Mouse (Mus musculus) left cerebral cortex, adult 9 months (tissue): ENCODE measurements around the gene Pom121l2.

Source experiments
- DNase-seq, 2 experiments: peaks; one replicate each; pipeline ENCODE4 v3.0.0; 2022; ENCODE audit warnings: low spot score in 2 of 2

Pom121l2 gene

DNA sequence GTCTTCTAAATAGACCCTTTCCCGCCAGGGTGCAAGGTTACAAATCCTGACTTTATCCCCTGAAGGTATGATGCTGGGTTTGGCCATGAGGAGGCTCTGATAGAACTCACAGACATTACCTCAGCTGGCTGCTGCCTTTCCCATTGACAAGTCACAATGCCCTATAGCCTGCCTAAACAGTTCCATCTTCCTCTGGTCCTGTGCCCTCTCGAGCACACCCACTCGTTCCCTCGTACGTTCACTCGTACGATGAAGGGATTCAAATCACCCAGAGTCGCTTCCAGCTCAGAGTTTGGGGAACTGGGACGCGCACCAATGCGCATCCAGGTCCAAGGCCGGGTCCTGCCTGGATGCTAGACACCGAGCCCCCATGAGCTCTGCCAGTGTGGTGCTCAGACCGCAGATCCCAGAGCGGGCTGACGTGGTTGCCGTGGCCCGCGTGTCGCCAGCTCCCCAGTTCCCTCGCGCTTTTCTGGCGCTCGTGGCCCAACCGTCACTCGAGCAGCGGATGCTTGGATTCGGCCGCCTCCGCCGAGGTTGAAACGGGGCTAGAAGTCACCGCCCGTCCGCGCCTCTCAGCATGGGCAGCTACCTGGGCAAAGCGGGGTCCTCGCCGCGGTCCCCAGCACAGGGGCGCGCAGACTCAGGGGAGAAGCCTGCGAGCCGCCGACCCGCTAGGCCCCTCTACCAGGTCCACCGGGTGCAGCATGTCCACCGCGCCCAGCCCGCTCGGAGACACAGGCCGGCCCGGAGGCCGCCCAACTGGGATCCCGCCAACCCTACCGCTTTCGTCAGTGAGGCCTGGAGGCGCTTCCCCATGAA, at the start of gene Pom121l2:
Gene Pom121l2, plus strand, starts transcription at position 214 of the 822 bp plus-strand sequence.
- DNase-seq, result no peak

DNA sequence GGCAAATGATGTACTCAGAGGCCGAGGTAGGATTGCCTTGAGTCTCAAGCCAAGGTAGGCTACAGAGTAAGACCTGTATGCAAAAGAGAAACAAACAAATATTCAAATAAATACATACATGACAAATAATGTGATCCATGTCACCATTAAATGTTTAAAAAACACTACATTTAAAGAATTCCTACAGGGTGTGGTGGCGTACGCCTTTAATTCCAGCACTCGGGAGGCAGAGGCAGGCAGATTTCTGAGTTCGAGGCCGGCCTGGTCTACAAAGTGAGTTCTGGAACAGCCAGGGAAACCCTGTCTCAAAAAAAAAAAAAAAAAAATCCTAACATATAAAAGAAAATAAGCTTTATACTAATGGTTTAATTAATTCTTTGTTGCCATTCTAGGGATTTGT, 49.3 kb upstream of the Pom121l2 start:
- no peak for DNase-seq

DNA sequence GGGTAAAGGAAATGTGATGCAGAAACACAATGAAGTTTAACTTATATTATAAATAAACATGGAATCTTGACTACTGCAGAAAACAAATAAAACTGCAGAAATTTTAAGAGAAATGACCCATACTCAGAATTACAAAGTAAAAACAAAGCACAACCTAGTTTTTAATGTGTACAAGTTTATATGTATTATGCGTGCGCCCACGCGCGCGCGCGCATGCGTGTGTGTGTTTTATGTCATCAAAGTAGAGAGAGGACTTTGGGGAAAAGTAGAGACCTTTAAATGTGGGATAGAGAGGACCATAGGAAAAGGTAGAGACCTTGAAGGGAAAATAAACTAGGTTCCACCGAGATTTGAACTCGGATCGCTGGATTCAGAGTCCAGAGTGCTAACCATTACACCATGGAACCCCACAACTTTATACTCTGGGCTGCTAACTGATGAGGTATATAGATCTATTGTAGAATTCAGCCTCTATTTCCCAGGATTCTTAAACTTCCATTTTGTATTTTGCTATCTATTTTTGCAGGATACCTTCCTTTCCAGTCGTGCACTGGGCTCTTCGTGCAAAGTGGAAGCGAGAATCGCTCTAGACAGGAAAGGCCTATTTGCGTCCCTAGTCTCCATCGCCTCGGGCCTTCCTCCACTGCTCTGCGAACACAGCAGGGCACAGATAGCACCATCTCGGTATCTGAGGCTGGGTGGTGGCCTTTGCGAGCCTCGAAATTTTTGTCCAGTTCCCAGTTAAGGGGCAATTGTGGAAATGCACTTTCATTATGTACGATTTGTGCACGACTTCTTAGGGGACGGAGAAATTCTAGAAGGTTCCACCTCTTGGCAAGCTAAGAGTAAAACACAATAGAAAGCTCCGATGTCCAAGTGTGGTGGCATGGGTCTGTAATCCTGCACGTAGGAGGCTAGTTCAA, 47.1 kb upstream of the Pom121l2 start:
- DNase-seq, result peak in 1 of 2 experiments; percentile 37

DNA sequence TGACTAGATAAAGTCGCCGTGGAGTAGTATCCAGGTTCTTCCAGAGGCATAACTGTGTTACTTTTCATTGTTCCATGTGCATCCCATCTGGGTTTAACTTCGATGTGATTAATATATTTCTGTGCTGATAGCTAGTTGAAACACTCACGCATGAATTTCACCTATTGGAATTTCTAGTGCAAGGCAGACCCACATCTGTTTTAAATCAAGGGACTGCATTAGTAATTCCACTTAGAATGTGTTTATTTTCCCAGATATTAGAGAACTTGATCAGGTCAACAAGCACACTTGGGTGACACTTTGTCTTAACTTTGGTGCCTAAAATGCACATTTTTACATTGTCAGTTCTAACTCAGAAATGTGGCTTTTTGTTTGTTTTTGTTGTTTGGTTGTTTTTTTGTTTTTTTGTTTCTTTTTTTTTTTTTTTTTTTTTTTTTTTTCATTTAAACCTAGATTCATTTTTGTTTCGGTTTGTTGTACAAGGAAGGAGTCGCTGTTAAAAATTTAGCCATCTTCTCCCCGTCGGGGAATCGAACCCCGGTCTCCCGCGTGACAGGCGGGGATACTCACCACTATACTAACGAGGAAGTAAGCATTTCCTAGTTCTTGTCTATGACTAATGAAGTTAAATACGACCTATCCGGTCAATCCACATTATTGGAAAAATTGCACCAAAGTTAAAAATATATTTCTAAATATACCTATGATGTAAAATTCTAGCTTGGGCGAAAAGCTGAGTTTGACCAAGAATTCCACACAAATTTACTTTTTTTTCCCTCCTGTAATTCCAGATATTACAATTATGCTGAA, 45.8 kb upstream of the Pom121l2 start:
- peak in 1 of 2 experiments; percentile 44 for DNase-seq

DNA sequence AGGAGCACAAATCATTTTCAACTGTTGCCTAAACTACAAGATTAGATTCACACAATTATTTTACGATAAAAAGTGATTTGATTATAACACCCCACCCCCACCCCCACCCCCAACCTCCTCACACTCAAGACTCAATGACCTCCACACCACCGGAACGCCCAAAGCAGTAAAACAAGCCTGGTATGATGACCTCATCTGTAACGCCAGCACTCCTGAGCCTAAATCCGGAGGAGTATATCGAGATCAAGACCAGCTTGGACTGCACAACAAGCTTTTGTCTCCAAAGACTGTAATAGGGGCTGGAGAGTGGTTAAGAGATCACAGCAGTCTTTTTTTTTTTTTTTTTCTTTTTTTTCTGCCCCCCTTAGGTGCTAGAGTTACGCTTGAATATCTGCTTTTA, 45.2 kb upstream of the Pom121l2 start:
- DNase-seq, result no peak

DNA sequence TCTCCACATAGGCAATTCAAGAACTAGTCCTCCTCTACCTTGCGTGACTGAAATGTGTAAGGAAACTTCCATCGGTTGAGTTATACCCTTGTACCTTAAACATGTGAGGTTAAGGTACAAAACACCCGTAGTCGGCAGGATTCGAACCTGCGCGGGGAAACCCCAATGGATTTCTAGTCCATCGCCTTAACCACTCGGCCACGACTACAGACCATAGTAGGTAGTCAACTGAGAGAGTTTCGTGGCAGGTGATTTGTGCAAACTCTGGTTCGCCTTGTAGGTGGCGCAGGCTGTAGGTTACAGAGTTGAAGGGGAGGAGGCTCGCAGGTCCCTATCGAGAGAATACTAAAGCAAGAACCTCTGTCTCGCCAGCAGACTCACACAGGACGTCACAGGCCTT, 44.0 kb upstream of the Pom121l2 start:
- peak in 1 of 2 experiments; percentile 32 for DNase-seq

DNA sequence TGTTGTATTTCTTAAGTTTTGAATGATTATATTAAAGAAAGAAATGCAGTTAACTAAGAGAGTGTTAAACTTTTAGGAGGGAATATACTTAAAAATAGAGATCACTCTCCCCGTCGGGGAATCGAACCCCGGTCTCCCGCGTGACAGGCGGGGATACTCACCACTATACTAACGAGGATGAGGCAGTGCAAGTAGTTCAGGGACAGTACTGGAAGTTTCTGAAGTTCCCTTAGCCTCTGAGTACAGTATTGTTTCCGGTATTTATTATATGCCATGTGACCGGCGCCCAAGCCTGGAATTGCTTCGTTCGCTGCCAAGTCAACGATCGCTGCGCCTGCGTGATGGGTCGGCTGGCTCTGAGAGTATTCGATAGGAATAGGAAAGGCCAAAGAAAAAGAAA, 40.8 kb upstream of the Pom121l2 start:
- peak; percentile 73 to 94 for DNase-seq

DNA sequence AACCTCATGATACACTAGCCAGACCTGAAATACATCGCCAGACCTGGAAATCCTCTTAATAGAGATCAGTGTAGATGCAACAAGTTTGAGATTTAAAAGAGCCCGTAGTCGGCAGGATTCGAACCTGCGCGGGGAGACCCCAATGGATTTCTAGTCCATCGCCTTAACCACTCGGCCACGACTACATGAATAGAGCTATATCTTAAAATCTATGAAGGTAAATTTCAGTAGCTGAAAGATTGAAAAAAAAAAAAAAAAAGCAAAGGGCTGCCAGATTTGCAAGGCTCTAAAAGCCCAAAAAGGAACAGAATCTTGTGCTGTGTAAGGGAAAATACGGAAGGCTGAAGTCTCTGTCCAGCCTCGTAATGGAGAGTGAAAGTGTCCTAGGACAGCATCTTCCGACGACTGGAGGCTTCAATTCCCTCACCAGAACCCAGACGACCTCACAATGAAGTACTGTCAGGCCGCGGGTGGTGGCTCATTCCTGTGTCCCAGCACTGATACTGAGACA, 40.1 kb upstream of the Pom121l2 start:
- DNase-seq, result peak; percentile 44 to 92

DNA sequence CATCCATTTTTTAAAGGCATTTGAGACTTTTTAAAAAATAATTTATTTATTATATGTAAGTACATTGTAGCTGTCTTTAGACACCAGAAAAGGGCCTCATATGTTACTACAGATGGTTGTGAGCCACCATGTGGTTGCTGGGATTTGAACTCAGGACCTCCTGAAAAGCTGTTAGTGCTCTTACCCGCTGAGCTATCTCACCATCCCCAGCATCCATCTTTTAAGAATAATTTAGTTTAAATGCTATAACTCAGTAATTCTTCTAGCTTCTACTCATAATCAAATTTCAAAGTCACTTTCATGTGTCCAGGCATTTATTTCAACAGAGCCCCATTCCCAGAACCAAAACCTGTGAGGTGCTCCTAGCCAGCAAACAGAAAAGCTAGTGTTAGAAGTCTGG, 37.4 kb upstream of the Pom121l2 start:
- DNase-seq, result no peak

DNA sequence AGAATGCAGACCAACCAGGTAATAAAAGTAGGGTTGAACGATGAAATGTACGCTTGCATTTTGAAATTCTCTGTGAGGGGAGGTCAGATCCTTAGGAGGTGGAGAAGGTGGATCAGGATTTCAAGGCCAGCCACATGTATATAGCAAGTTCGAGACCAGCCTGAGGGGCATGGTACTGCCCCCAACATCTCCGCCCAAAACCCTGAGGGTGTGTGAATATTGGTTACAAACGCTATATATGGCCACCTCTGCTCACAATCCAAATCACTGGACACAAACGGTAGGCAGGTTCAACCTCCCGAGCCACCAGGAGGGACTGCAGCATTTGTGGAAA, 36.4 kb upstream of the Pom121l2 start:
- DNase-seq, result no peak

DNA sequence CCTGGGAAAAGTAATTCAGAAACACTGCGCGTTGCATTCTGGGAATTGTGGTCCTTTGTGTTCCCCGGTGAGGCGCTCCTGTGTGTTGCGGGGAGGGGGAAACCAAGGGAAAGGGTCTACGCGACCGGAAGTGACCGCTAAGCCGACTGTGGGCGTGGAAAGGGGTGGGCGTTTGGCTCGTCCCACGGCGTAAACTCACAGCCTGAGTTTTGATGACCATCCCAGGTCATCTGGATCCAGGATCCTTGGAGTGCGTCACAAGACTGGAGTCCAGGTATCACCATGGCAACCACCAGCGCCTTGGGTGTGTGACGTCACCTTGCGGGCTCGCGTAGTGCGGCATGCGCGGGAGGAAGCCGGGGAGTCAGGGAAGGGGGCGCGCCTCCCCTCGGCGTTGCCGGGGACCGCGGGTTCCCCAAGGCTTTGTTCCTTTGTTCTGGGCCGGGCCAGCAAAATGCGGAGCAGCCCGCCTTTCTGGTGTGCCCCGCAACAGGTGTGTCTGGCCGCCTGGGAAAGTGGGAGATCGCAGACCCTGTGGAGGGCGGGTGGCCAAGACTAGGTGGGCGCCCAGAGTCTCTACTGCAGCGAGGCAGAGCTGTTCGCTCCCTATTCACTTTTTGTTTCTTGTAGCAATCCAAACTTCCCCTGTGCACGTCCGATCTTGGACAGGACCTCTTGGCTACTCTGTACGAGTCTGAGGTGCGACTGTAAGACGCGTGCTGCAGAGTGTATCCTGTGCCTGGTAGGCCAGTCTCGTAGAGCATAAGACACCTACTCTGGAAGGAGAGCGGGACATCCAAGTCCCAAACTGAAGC, 35.9 kb upstream of the Pom121l2 start, which contains the start of gene Zfp184:
Gene Zfp184, plus strand, starts transcription at position 169 of the 815 bp plus-strand sequence.
- DNase-seq, result peak; percentile 84 to 94

DNA sequence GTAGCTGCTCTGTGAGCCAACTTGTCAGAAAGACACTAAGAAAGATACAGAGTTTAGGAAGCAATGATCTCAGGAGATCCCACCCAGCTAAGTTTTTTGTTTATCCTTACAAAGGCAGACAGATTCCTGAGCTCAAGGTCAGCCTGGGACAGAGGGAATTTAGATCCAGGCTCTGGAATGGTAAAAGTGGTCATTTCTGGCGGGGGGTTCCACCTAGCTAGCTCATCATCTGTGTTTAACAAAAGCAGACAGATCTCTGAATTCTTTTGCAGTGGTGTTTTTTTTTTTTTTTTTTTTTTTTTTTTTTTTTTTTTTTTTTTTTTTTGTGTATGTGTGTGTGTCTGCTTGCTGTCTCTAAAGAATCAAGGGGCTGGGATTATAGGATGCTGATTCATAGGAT, 11.7 kb upstream of the Pom121l2 start:
- no peak for DNase-seq

DNA sequence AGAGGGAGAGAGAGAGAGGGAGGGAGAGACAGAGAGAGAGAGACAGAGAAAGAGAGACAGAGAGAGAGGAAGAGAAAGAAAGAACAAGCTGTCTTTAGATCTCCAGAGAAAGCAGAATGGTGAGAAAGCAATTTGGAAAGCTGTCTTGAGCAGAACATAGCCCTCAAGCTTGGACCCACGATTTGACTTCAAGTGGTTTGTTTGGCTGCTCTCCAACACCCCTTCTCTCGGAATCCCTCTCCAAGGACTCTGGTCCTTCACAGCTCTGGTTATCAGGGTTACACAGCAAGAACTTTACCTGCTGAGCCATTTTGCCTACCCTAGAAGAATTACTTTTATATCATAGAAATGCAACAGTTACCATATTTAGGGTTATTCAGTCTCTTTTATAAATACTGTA, 11.2 kb upstream of the Pom121l2 start:
- no peak for DNase-seq

DNA sequence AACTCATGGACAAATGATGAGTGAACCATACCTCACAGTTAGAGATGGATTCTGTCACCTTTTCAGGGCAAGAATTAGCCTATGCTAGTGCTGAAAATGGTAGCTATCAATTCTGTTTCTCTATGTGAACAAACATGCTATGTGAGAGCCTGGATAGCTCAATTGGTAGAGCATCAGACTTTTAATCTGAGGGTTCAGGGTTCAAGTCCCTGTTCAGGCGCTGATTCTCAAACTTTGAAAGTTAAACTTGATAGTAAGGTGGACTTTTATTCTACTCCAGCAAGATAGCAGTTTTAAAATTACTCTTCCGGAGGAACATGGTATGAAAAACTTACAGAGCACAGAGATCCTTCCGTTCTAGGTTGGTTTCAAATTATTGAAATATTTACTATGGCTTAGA, 9.4 kb upstream of the Pom121l2 start:
- no peak for DNase-seq

DNA sequence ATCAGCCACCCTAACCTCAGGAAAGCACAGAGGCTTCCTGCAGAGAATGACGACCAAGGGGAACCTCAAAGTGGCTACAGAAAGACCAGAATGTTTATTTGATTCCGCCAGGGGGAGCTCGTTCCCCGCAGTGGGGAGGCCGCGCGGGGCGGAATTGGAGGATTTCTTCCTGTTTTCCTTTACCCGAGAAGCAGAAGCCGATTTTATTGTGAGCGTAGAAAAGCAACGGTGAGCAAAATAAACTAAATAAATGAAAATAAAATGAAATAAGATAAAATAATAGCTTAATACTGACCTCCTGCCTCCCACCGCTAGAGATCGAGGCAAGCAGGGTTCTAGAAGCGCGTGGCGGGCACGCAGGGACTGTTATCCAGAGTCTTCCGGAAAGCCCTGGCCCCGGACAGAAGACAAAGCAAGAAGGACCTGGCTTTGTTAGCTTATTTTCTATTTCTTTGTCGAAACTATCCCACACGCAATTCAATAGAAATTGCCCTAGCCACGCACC, 6.7 kb upstream of the Pom121l2 start:
- peak; percentile 57 to 90 for DNase-seq

DNA sequence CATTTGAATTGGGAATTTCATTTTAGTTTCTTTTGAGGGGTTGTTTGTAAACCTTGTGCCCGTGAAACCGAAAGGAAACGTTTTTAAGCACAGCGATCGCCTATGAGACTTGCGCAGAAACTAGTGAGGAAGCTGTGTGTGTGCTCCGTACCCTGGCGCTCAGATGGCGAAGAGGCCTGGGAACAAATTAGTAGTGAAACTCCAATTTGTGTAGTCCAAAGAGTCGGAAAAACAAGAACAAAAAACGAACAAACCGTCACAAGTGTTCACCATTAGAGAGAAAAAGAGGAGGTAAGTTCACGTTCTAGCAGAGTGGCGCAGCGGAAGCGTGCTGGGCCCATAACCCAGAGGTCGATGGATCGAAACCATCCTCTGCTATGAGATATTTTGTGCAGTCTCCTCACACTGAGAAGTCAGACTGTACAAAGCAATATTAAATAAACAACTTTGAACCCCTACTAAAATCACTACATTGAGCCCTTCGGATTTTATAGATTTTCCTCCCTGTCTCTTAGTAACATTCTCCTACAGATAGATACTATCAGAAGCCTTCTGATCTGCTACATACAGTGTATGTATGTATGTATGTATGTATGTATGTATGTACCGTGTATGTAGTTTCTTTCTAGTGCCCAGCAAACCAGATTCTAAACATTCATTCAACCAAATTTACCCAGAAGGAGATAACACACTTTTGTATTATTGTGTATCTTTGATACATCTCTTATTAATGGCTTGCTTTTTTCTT, 6.1 kb upstream of the Pom121l2 start:
- DNase-seq, result peak; percentile 8 to 76

DNA sequence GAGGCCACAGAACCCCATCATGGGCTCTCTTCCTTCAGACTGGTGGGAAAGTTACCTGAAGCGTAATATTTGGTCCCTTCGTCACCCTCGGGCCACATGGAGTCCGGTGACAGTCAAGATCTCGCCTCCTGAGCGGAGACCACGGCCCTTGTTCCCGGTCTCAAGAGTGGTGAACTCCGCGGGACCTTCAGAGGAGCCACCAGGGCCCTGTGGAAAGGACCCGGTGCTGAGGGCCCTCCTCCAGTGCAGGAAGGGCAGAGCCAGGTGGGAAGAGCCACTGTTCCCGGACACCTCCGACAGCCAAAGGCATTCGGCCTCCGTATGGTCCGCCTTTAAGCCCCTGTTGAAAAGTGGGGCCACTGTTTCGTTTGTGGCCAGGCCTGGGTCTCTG, 804 bp downstream of the Pom121l2 start:
- no peak for DNase-seq

DNA sequence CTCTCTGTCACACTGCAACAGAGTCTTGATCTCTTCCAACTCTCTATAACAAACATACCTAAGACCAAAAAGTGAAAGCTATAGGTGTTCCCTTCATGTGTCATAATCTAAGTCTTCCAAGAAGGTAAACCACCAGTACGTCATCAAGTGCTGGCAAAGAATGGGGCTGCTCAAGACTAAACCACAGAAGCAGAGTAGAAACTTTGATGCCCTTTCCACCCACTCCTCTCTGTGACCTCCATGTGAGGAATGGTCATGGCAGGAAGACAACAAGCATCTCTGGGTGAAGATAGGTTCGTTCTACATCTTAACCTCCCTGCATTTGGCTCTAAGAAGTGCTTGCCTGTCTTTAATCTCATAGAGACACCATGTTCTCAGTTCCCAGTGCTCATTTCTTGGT, 3.5 kb downstream of the Pom121l2 start:
- no peak for DNase-seq

DNA sequence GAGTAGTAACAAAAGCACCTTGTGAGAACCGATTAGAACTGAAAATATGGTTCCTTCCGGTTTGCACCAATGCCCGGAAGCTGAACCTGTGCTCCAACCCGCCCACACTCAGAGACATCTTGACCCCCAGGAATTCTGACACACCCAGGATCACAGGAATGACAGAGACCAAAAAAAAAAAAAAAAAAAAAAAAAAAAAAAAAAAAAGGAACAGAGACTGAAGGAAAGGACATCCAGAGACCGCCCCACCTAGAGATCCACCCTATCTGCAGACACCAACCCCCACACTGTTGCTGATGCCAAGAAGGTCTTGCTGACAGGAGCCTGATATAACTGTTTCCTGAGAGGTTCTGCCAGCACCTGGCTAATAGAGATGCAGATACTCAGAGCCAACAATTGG, 11.6 kb downstream of the Pom121l2 start:
- DNase-seq, result no peak
